Mouse (Mus musculus): Measurements from ENCODE around the gene Sft2d1.

GRCm38 (mm10) chr17:8276680-8277079, 34.2 kb upstream of the Sft2d1 start:
- TF ChIP-seq CTCF (IDR thresholded peaks at IDR 0.05 in 2 of 3, conservative IDR thresholded peaks at IDR 0.05 in 1 of 3; ENCODE audit: control insufficient read depth in 1 of 3, insufficient read depth in 1 of 3, low read depth in 2 of 3, low read length in 3 of 3, poor library complexity in 1 of 3, severe bottlenecking in 1 of 3) (no peak), EP300 (IDR thresholded peaks at IDR 0.05; ENCODE audit: low read depth in 1 of 2, low read length in 2 of 2) (no peak), POLR2A (IDR thresholded peaks at IDR 0.05; ENCODE audit: control insufficient read depth in 1 of 2, insufficient read depth in 1 of 2, low read depth in 1 of 2, low read length in 2 of 2, poor library complexity in 1 of 2) (no peak)

All from MEL (cell line).